Mouse (Mus musculus): ENCODE data around the gene Syt1. TPM values are rescaled to one million over a fixed set of nuclear protein-coding genes. Genes with fewer than 3 reads are reported as not detected.

Syt1 gene
- polyA plus RNA-seq, 1 experiment from 2014 or later = 0.12 TPM

GRCm38 (mm10) chr10:108874687-108875086 is 136.1 kb downstream of the Syt1 start:
- no peak overlapping the region for H3K27ac ChIP-seq (ENCODE audit: low read length)
- ATAC-seq (no peak), DNase-seq (ENCODE audit: low spot score) (no peak)
- no peaks in the 10 kb centered on the region for H3K27me3 ChIP-seq (replicated peaks; ENCODE audit: insufficient read depth, low read length)
- no peaks in the 10 kb centered on the region for H3K4me1 ChIP-seq (ENCODE audit: insufficient read depth, low read depth, low read length)
- no peak overlapping the region for H3K4me3 ChIP-seq (ENCODE audit: low read depth, low read length)
- WGBS = 64% methylated on average over 4 of the region's 4 CpGs
- no peaks in the 10 kb centered on the region for H3K9me3 ChIP-seq (ENCODE audit: low read length)
- no peak for TF ChIP-seq EP300 (IDR thresholded peaks at IDR 0.05)
- no peak for TF ChIP-seq CTCF (IDR thresholded peaks at IDR 0.05)
- H3K9ac ChIP-seq (replicated peaks; ENCODE audit: low read depth) = no peak overlapping the region
- H3K36me3 ChIP-seq (ENCODE audit: insufficient read depth, low read length) = no peaks in the 10 kb centered on the region
- no peak overlapping the region for H3K4me2 ChIP-seq (replicated peaks; ENCODE audit: low read depth, low read length)

- H3K4me2 ChIP-seq (replicated peaks; ENCODE audit: low read depth, low read length) = no peak overlapping the region
- TF ChIP-seq CTCF (IDR thresholded peaks at IDR 0.05) (no peak), EP300 (IDR thresholded peaks at IDR 0.05) (no peak)
- no peak for ATAC-seq
- H3K27me3 ChIP-seq (replicated peaks; ENCODE audit: insufficient read depth, low read length) = no peaks in the 10 kb centered on the region
- no peak overlapping the region for H3K27ac ChIP-seq (ENCODE audit: low read length)
- no peaks in the 10 kb centered on the region for H3K36me3 ChIP-seq (ENCODE audit: insufficient read depth, low read length)
- no peak for DNase-seq (ENCODE audit: low spot score)
- WGBS = 90% methylated on average over 6 of the region's 6 CpGs
- H3K4me1 ChIP-seq (ENCODE audit: insufficient read depth, low read depth, low read length) = no peaks in the 10 kb centered on the region
- no peaks in the 10 kb centered on the region for H3K9me3 ChIP-seq (ENCODE audit: low read length)
- H3K4me3 ChIP-seq (ENCODE audit: low read depth, low read length) = no peak overlapping the region
- no peak overlapping the region for H3K9ac ChIP-seq (replicated peaks; ENCODE audit: low read depth)
Measured at GRCm38 (mm10) chr10:108872359-108872758, 138.4 kb downstream of the Syt1 start.

- no peaks in the 10 kb centered on the region for H3K27me3 ChIP-seq (replicated peaks; ENCODE audit: insufficient read depth, low read length)
- TF ChIP-seq CTCF (IDR thresholded peaks at IDR 0.05) (no peak), EP300 (IDR thresholded peaks at IDR 0.05) (no peak)
- H3K9ac ChIP-seq (replicated peaks; ENCODE audit: low read depth) = no peak overlapping the region
- ATAC-seq (no peak), DNase-seq (ENCODE audit: low spot score) (no peak)
- no peaks in the 10 kb centered on the region for H3K9me3 ChIP-seq (ENCODE audit: low read length)
- no peak overlapping the region for H3K4me3 ChIP-seq (ENCODE audit: low read depth, low read length)
- H3K27ac ChIP-seq (ENCODE audit: low read length) = no peak overlapping the region
- H3K4me1 ChIP-seq (ENCODE audit: insufficient read depth, low read depth, low read length) = no peaks in the 10 kb centered on the region
- 67% methylated on average over 4 of the region's 4 CpGs for WGBS
- no peaks in the 10 kb centered on the region for H3K36me3 ChIP-seq (ENCODE audit: insufficient read depth, low read length)
- no peak overlapping the region for H3K4me2 ChIP-seq (replicated peaks; ENCODE audit: low read depth, low read length)
Measured at GRCm38 (mm10) chr10:108870586-108870985, 140.2 kb downstream of the Syt1 start.

- H3K9me3 ChIP-seq (ENCODE audit: low read length) = no peaks in the 10 kb centered on the region
- no peaks in the 10 kb centered on the region for H3K27me3 ChIP-seq (replicated peaks; ENCODE audit: insufficient read depth, low read length)
- H3K9ac ChIP-seq (replicated peaks; ENCODE audit: low read depth) = no peak overlapping the region
- no peaks in the 10 kb centered on the region for H3K4me1 ChIP-seq (ENCODE audit: insufficient read depth, low read depth, low read length)
- WGBS = 77% methylated on average over 4 of the region's 4 CpGs
- no peak for TF ChIP-seq EP300 (IDR thresholded peaks at IDR 0.05)
- TF ChIP-seq CTCF (IDR thresholded peaks at IDR 0.05) = no peak
- ATAC-seq (no peak), DNase-seq (ENCODE audit: low spot score) (no peak)
- no peak overlapping the region for H3K4me3 ChIP-seq (ENCODE audit: low read depth, low read length)
- no peak overlapping the region for H3K4me2 ChIP-seq (replicated peaks; ENCODE audit: low read depth, low read length)
- H3K27ac ChIP-seq (ENCODE audit: low read length) = no peak overlapping the region
- H3K36me3 ChIP-seq (ENCODE audit: insufficient read depth, low read length) = no peaks in the 10 kb centered on the region
Measured at GRCm38 (mm10) chr10:108868136-108868535, 142.6 kb downstream of the Syt1 start.

GRCm38 (mm10) chr10:108867202-108867601 is 143.6 kb downstream of the Syt1 start:
- Histone ChIP-seq H3K9me3 (ENCODE audit: low read length) (no peaks in the 10 kb centered on the region), H3K9ac (replicated peaks; ENCODE audit: low read depth) (no peak overlapping the region), H3K4me1 (ENCODE audit: insufficient read depth, low read depth, low read length) (no peaks in the 10 kb centered on the region), H3K27me3 (replicated peaks; ENCODE audit: insufficient read depth, low read length) (no peaks in the 10 kb centered on the region), H3K27ac (ENCODE audit: low read length) (no peak overlapping the region), H3K4me3 (ENCODE audit: low read depth, low read length) (no peak overlapping the region), H3K4me2 (replicated peaks; ENCODE audit: low read depth, low read length) (no peak overlapping the region), H3K36me3 (ENCODE audit: insufficient read depth, low read length) (no peaks in the 10 kb centered on the region)
- ATAC-seq = no peak
- no peak for DNase-seq (ENCODE audit: low spot score)
- 55% methylated on average over 6 of the region's 6 CpGs for WGBS
- TF ChIP-seq EP300 (IDR thresholded peaks at IDR 0.05) (no peak), CTCF (IDR thresholded peaks at IDR 0.05) (no peak)

- TF ChIP-seq EP300 (IDR thresholded peaks at IDR 0.05) (no peak), CTCF (IDR thresholded peaks at IDR 0.05) (no peak)
- Histone ChIP-seq H3K36me3 (ENCODE audit: insufficient read depth, low read length) (no peaks in the 10 kb centered on the region), H3K4me1 (ENCODE audit: insufficient read depth, low read depth, low read length) (no peaks in the 10 kb centered on the region), H3K9me3 (ENCODE audit: low read length) (no peaks in the 10 kb centered on the region), H3K27me3 (replicated peaks; ENCODE audit: insufficient read depth, low read length) (no peaks in the 10 kb centered on the region), H3K4me2 (replicated peaks; ENCODE audit: low read depth, low read length) (no peak overlapping the region), H3K9ac (replicated peaks; ENCODE audit: low read depth) (no peak overlapping the region), H3K27ac (ENCODE audit: low read length) (no peak overlapping the region), H3K4me3 (ENCODE audit: low read depth, low read length) (no peak overlapping the region)
- no peak for ATAC-seq
- DNase-seq (ENCODE audit: low spot score) = no peak
- WGBS = 89% methylated on average over 4 of the region's 4 CpGs
Measured at GRCm38 (mm10) chr10:108865586-108865985, 145.2 kb downstream of the Syt1 start.

- 83% methylated on average over 6 of the region's 6 CpGs for WGBS
- Histone ChIP-seq H3K4me2 (replicated peaks; ENCODE audit: low read depth, low read length) (no peak overlapping the region), H3K4me3 (ENCODE audit: low read depth, low read length) (no peak overlapping the region), H3K36me3 (ENCODE audit: insufficient read depth, low read length) (no peaks in the 10 kb centered on the region), H3K9me3 (ENCODE audit: low read length) (no peaks in the 10 kb centered on the region), H3K27ac (ENCODE audit: low read length) (no peak overlapping the region), H3K9ac (replicated peaks; ENCODE audit: low read depth) (no peak overlapping the region), H3K4me1 (ENCODE audit: insufficient read depth, low read depth, low read length) (no peaks in the 10 kb centered on the region), H3K27me3 (replicated peaks; ENCODE audit: insufficient read depth, low read length) (no peaks in the 10 kb centered on the region)
- no peak for TF ChIP-seq CTCF (IDR thresholded peaks at IDR 0.05)
- no peak for TF ChIP-seq EP300 (IDR thresholded peaks at IDR 0.05)
- DNase-seq (ENCODE audit: low spot score) (no peak), ATAC-seq (no peak)
Measured at GRCm38 (mm10) chr10:108855986-108856385, 154.8 kb downstream of the Syt1 start.
